Mouse (Mus musculus) lung, postnatal 0 days (tissue): ENCODE results near the gene Rnf38.

Experiments
- CTCF ChIP-seq: IDR thresholded peaks from 2 replicates; pipeline ENCODE4 v1.5.1; 2016; ENCODE audit warnings: antibody characterized with exemption, mild to moderate bottlenecking
- EP300 ChIP-seq: IDR thresholded peaks from 2 replicates; pipeline ENCODE4 v1.6.1; 2016; ENCODE audit warnings: antibody characterized with exemption, mild to moderate bottlenecking, control low read depth

GRCm38 (mm10) chr4:44160990-44161689 is 72.4 kb downstream of the Rnf38 start:
- TF ChIP-seq CTCF (no peak), EP300 (no peak)
